Mouse (Mus musculus): ENCODE measurements around the gene Cdc42se2. TPM values are rescaled to one million over a fixed set of nuclear protein-coding genes. Genes with fewer than 3 reads are reported as not detected.

The Cdc42se2 gene
- polyA plus RNA-seq, 1 experiment from 2014 or later, result 245 TPM

GRCm38 (mm10) chr11:54735114-54735513 lies 52.4 kb downstream of the Cdc42se2 start:
- WGBS, result 79% methylated on average over 1 of the region's 1 CpGs
- no peak for ATAC-seq (ENCODE audit: low FRiP score)
- Histone ChIP-seq H3K9ac (ENCODE audit: low read depth, low read length) (no peak overlapping the region), H3K4me3 (ENCODE audit: low read depth, low read length) (no peak overlapping the region), H3K4me1 (replicated peaks; ENCODE audit: control insufficient read depth, insufficient read depth, low read length) (no peaks in the 10 kb centered on the region), H3K9me3 (ENCODE audit: control insufficient read depth, low read length) (no peaks in the 10 kb centered on the region), H3K27ac (ENCODE audit: low read depth, low read length) (no peak overlapping the region), H3K27me3 (ENCODE audit: control insufficient read depth, insufficient read depth, low read length) (no peaks in the 10 kb centered on the region), H3K36me3 (ENCODE audit: control insufficient read depth, insufficient read depth, low read length) (peaks cover 3% of the 10 kb centered on the region), H3K4me2 (replicated peaks; ENCODE audit: low read depth, low read length) (no peak overlapping the region)
- no peak for DNase-seq (ENCODE audit: low spot score)

DNA sequence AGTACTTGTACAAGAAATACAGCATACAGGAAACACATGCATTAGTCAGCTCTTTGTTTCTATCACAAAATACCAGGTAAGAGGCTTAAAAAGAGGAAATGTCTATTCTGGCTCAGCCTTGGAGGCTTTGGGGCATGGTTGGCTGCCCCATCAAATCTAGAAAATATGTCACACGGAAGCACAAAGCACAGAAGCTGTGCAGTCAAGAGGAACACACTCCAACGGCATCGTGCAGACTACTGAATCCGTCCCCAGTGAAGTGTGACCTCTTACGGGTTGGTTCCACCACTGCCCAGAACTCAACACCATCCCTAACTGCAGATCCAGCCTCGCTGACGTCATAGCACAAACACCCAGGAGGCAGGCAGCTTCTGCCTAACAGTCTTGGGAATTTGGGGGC lies 53.9 kb downstream of the Cdc42se2 start:
- no peak for DNase-seq (ENCODE audit: low spot score)

DNA sequence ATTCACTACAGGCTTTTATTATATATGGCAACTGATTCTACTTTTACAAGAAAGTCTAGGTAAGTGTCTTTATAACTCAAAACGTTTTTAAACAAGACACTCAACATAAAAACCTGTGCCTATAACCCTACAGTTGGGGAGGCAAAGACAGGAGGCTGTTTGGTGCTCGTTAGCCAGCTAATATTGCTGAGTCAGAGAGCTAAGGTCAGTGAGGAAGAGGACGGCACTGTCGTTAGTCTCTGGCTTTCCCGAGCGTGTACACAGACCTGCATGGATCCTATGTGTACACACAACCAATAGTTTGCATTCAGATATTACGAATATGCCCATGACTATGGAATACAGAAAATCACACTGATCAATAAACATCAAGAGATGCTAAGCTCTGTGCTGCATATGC lies 56.1 kb downstream of the Cdc42se2 start:
- DNase-seq (ENCODE audit: low spot score) (no peak), ATAC-seq (ENCODE audit: low FRiP score) (no peak)
- no peaks in the 10 kb centered on the region for H3K27me3 ChIP-seq (ENCODE audit: control insufficient read depth, insufficient read depth, low read length)
- H3K4me2 ChIP-seq (replicated peaks; ENCODE audit: low read depth, low read length), result no peak overlapping the region
- no peaks in the 10 kb centered on the region for H3K4me1 ChIP-seq (replicated peaks; ENCODE audit: control insufficient read depth, insufficient read depth, low read length)
- no peak overlapping the region for H3K4me3 ChIP-seq (ENCODE audit: low read depth, low read length)
- 89% methylated on average over 7 of the region's 7 CpGs for WGBS
- no peak overlapping the region for H3K9ac ChIP-seq (ENCODE audit: low read depth, low read length)
- H3K27ac ChIP-seq (ENCODE audit: low read depth, low read length), result no peak overlapping the region
- H3K36me3 ChIP-seq (ENCODE audit: control insufficient read depth, insufficient read depth, low read length), result no peaks in the 10 kb centered on the region; the same call in 1 of the 2 replicates
- H3K9me3 ChIP-seq (ENCODE audit: control insufficient read depth, low read length), result no peaks in the 10 kb centered on the region

More for the DNA sequence above, 53.9 kb downstream of the Cdc42se2 start:
- Histone ChIP-seq H3K4me2 (replicated peaks; ENCODE audit: low read depth, low read length) (no peak overlapping the region), H3K4me1 (replicated peaks; ENCODE audit: control insufficient read depth, insufficient read depth, low read length) (no peaks in the 10 kb centered on the region), H3K27ac (ENCODE audit: low read depth, low read length) (no peak overlapping the region), H3K36me3 (ENCODE audit: control insufficient read depth, insufficient read depth, low read length) (no peaks in the 10 kb centered on the region; the same call in 1 of the 2 replicates), H3K9me3 (ENCODE audit: control insufficient read depth, low read length) (no peaks in the 10 kb centered on the region), H3K27me3 (ENCODE audit: control insufficient read depth, insufficient read depth, low read length) (no peaks in the 10 kb centered on the region), H3K9ac (ENCODE audit: low read depth, low read length) (no peak overlapping the region), H3K4me3 (ENCODE audit: low read depth, low read length) (no peak overlapping the region)
- 79% methylated on average over 7 of the region's 7 CpGs for WGBS
- no peak for ATAC-seq (ENCODE audit: low FRiP score)

DNA sequence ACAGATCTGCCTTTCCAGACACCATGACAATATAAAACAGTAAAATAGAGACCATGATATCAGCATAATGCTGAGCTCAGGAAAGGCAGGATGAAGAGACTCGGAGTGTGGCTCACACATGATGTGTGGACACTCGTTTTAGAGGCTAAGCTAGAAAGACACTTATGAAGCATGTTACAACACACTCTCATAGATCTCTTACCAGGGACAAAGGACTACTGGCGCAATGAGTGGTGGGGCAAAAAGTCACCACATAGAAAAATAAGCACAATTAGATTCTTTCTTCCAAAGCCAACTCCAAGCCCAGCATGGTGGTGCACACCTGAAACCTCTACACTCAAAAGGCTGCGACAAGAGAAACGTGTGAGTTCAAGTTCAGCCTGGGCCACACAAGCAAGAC lies 56.5 kb downstream of the Cdc42se2 start:
- Histone ChIP-seq H3K9ac (ENCODE audit: low read depth, low read length) (no peak overlapping the region), H3K4me1 (replicated peaks; ENCODE audit: control insufficient read depth, insufficient read depth, low read length) (no peaks in the 10 kb centered on the region), H3K4me3 (ENCODE audit: low read depth, low read length) (no peak overlapping the region), H3K27ac (ENCODE audit: low read depth, low read length) (no peak overlapping the region), H3K4me2 (replicated peaks; ENCODE audit: low read depth, low read length) (no peak overlapping the region), H3K9me3 (ENCODE audit: control insufficient read depth, low read length) (no peaks in the 10 kb centered on the region), H3K36me3 (ENCODE audit: control insufficient read depth, insufficient read depth, low read length) (no peaks in the 10 kb centered on the region; the same call in 1 of the 2 replicates), H3K27me3 (ENCODE audit: control insufficient read depth, insufficient read depth, low read length) (no peaks in the 10 kb centered on the region)
- 91% methylated on average over 5 of the region's 5 CpGs for WGBS
- DNase-seq (ENCODE audit: low spot score), result no peak
- no peak for ATAC-seq (ENCODE audit: low FRiP score)

GRCm38 (mm10) chr11:54729311-54729710 lies 58.2 kb downstream of the Cdc42se2 start:
- Histone ChIP-seq H3K9ac (ENCODE audit: low read depth, low read length) (no peak overlapping the region), H3K36me3 (ENCODE audit: control insufficient read depth, insufficient read depth, low read length) (no peaks in the 10 kb centered on the region; the same call in 1 of the 2 replicates), H3K4me3 (ENCODE audit: low read depth, low read length) (no peak overlapping the region), H3K4me1 (replicated peaks; ENCODE audit: control insufficient read depth, insufficient read depth, low read length) (no peaks in the 10 kb centered on the region), H3K27ac (ENCODE audit: low read depth, low read length) (no peak overlapping the region), H3K27me3 (ENCODE audit: control insufficient read depth, insufficient read depth, low read length) (no peaks in the 10 kb centered on the region), H3K4me2 (replicated peaks; ENCODE audit: low read depth, low read length) (no peak overlapping the region), H3K9me3 (ENCODE audit: control insufficient read depth, low read length) (no peaks in the 10 kb centered on the region)
- WGBS, result 92% methylated on average over 3 of the region's 3 CpGs
- DNase-seq (ENCODE audit: low spot score) (no peak), ATAC-seq (ENCODE audit: low FRiP score) (no peak)

- no peaks in the 10 kb centered on the region for H3K9me3 ChIP-seq (ENCODE audit: control insufficient read depth, low read length)
- H3K9ac ChIP-seq (ENCODE audit: low read depth, low read length), result no peak overlapping the region
- H3K27ac ChIP-seq (ENCODE audit: low read depth, low read length), result no peak overlapping the region
- ATAC-seq (ENCODE audit: low FRiP score) (no peak), DNase-seq (ENCODE audit: low spot score) (no peak)
- WGBS, result 89% methylated on average over 2 of the region's 2 CpGs
- H3K36me3 ChIP-seq (ENCODE audit: control insufficient read depth, insufficient read depth, low read length), result no peaks in the 10 kb centered on the region; the same call in 1 of the 2 replicates
- H3K4me1 ChIP-seq (replicated peaks; ENCODE audit: control insufficient read depth, insufficient read depth, low read length), result no peaks in the 10 kb centered on the region
- H3K4me2 ChIP-seq (replicated peaks; ENCODE audit: low read depth, low read length), result no peak overlapping the region
- no peaks in the 10 kb centered on the region for H3K27me3 ChIP-seq (ENCODE audit: control insufficient read depth, insufficient read depth, low read length)
- H3K4me3 ChIP-seq (ENCODE audit: low read depth, low read length), result no peak overlapping the region
Measured at GRCm38 (mm10) chr11:54728371-54728770, 59.1 kb downstream of the Cdc42se2 start.

GRCm38 (mm10) chr11:54727327-54727901 lies 60.1 kb downstream of the Cdc42se2 start:
- no peaks in the 10 kb centered on the region for H3K9me3 ChIP-seq (ENCODE audit: control insufficient read depth, low read length)
- ATAC-seq (ENCODE audit: low FRiP score) (no peak), DNase-seq (ENCODE audit: low spot score) (no peak)
- H3K27ac ChIP-seq (ENCODE audit: low read depth, low read length), result no peak overlapping the region
- H3K4me2 ChIP-seq (replicated peaks; ENCODE audit: low read depth, low read length), result no peak overlapping the region
- H3K4me3 ChIP-seq (ENCODE audit: low read depth, low read length), result no peak overlapping the region
- no peak overlapping the region for H3K9ac ChIP-seq (ENCODE audit: low read depth, low read length)
- H3K36me3 ChIP-seq (ENCODE audit: control insufficient read depth, insufficient read depth, low read length), result no peaks in the 10 kb centered on the region; the same call in 1 of the 2 replicates
- H3K27me3 ChIP-seq (ENCODE audit: control insufficient read depth, insufficient read depth, low read length), result no peaks in the 10 kb centered on the region
- no peaks in the 10 kb centered on the region for H3K4me1 ChIP-seq (replicated peaks; ENCODE audit: control insufficient read depth, insufficient read depth, low read length)
- WGBS, result 77% methylated on average over 5 of the region's 5 CpGs

- 82% methylated on average over 3 of the region's 3 CpGs for WGBS
- no peak overlapping the region for H3K27ac ChIP-seq (ENCODE audit: low read depth, low read length)
- H3K9ac ChIP-seq (ENCODE audit: low read depth, low read length), result no peak overlapping the region
- no peaks in the 10 kb centered on the region for H3K27me3 ChIP-seq (ENCODE audit: control insufficient read depth, insufficient read depth, low read length)
- DNase-seq (ENCODE audit: low spot score) (no peak), ATAC-seq (ENCODE audit: low FRiP score) (no peak)
- no peaks in the 10 kb centered on the region for H3K4me1 ChIP-seq (replicated peaks; ENCODE audit: control insufficient read depth, insufficient read depth, low read length)
- H3K9me3 ChIP-seq (ENCODE audit: control insufficient read depth, low read length), result no peaks in the 10 kb centered on the region
- H3K36me3 ChIP-seq (ENCODE audit: control insufficient read depth, insufficient read depth, low read length), result no peaks in the 10 kb centered on the region; the same call in 1 of the 2 replicates
- H3K4me2 ChIP-seq (replicated peaks; ENCODE audit: low read depth, low read length), result no peak overlapping the region
- no peak overlapping the region for H3K4me3 ChIP-seq (ENCODE audit: low read depth, low read length)
Measured at GRCm38 (mm10) chr11:54726571-54727062, 60.9 kb downstream of the Cdc42se2 start.

DNA sequence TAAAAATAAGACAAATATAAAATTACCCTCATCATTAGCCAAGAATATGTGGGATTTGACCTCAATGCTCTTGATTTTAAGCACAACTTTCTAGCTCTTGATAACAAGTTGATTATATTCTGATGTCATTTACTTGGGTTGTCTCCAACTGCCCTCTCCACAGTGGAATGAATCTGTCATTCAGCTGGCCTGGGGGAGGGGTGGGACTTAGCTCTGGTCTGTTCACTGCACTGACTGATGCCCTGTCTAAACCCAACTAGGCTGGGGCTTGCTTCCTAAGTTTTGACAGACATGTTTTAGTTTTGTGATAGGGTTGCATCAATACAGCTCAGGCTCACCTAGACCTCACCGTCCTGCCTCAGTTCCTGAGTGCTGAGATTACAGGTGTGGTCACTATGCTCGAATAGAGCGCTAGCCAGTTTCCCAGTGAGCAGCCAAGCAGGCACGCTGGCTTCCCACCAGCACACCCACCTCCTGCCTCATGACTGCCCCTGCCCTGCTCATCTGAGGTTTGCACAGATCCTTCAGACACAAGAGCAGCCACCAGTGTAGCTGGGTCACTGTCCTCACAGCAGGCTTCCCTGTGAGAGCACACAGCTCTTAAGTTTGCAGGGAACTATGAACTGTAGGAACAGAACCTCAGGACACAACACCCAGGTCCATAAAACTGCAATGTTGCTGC lies 63.0 kb downstream of the Cdc42se2 start:
- Histone ChIP-seq H3K27me3 (ENCODE audit: control insufficient read depth, insufficient read depth, low read length) (no peaks in the 10 kb centered on the region), H3K9me3 (ENCODE audit: control insufficient read depth, low read length) (no peaks in the 10 kb centered on the region), H3K4me1 (replicated peaks; ENCODE audit: control insufficient read depth, insufficient read depth, low read length) (no peaks in the 10 kb centered on the region), H3K4me3 (ENCODE audit: low read depth, low read length) (no peak overlapping the region), H3K9ac (ENCODE audit: low read depth, low read length) (no peak overlapping the region), H3K36me3 (ENCODE audit: control insufficient read depth, insufficient read depth, low read length) (0 out of 2 replicates have a peak, but pooled peaks cover 5% of the 10 kb centered on the region), H3K4me2 (replicated peaks; ENCODE audit: low read depth, low read length) (no peak overlapping the region), H3K27ac (ENCODE audit: low read depth, low read length) (no peak overlapping the region)
- 88% methylated on average over 4 of the region's 4 CpGs for WGBS
- ATAC-seq (ENCODE audit: low FRiP score), result no peak
- DNase-seq (ENCODE audit: low spot score), result peak; percentile 23

Data from hindbrain, embryonic 11.5 days (tissue).